Mouse (Mus musculus) NIH3T3 (cell line): ENCODE measurements at regions not wholly inside any gene's neighbourhood (a gene's known extent, or its start where the extent isn't known, plus 50 kb on each side); places are given as distances from the start of the nearest gene placed in this dataset.
A peak's percentile ranks its signal among the peaks of the same experiment; 100 is the strongest.

Source experiments
- DNase-seq: peaks from one replicate; pipeline ENCODE4 v3.0.0-alpha.2; 2012; ENCODE audit warnings: low read depth

GRCm38 (mm10) chr2:55817273-55817672, 381.5 kb downstream of the Kcnj3 start:
- no peak for DNase-seq

DNA sequence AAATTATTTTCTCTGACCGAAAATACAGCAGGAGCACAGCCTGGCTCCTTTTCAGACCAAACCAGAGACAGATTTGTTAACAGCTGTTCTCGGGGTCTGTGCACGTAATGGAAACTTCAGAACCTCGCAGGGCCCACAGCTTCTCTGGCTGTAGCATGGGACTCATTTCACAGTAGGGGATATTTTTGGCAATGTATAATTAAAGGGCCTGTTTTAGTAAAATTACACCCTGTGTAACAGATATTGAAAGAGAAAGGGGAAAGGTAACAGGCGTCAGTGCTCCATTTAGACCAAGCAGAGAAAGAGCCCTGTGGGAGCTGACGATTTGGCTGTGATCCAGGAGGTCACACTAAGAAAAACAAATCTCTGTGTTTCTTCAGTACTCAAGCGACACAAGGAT, 382.4 kb downstream of the Kcnj3 start:
- no peak for DNase-seq

DNA sequence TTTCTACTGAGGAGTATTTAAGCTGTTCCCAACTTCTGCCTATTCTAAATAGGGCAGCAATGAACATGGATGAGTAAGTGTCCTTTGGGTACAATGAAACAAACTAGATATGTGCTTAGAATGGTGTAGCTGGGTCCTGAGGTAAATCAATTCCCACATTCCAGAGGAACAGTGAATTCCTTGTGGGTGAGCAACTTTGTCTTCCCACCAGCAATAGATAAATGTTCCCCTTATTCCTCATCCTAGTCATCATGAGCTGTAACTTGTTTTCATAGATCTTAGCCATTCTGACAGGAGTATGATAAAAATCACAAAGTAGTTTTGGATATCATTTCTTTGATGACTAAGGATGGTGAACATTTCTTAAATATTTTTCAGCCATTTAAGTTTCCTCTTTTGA, 387.0 kb downstream of the Kcnj3 start:
- DNase-seq: peak; percentile 20

- peak; percentile 77 for DNase-seq
These were observed 405.8 kb downstream of the Kcnj3 start for GRCm38 (mm10) chr2:55841521-55841920.

DNA sequence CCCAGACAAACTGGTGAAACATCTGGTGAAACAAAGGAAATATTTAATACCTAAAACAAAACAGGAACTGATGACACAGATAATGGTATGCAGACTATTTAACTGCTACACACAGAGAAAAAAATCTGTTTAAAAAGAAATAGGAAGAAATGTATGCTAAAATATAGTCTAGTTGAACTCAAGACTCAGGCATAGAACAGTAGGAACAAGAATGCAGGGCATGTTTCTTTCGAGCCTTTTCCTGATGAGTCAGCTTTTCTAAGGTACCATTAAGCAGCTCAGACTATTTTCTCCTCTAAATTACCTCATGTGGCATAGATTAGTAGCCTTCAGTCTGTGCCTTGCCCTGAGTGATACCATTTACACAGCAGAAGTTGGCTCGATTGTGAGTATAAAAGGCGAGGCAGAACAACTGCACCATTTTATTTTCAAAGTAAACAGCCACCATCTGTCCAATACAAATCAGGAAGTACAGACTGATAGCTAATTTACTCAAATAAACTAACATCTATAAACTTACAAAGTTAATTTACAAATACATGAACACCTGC, 411.1 kb downstream of the Kcnj3 start:
- peak; percentile 7 for DNase-seq

GRCm38 (mm10) chr2:55862479-55862878, 426.7 kb downstream of the Kcnj3 start:
- no peak for DNase-seq

- no peak for DNase-seq
These were observed 454.2 kb downstream of the Kcnj3 start for GRCm38 (mm10) chr2:55889976-55890375.

GRCm38 (mm10) chr2:55892821-55893535, 457.2 kb downstream of the Kcnj3 start:
- DNase-seq: no peak

- peak; percentile 61 for DNase-seq
These were observed 484.5 kb downstream of the Kcnj3 start for GRCm38 (mm10) chr2:55920294-55920693.
